Mouse (Mus musculus): ENCODE measurements at regions not wholly inside any gene's neighbourhood (a gene's known extent, or its start where the extent isn't known, plus 50 kb on each side); places are given as distances from the start of the nearest gene placed in this dataset.

- Histone ChIP-seq H3K27ac (replicated peaks) (no peak overlapping the region), H3K4me3 (no peak overlapping the region), H3K36me3 (no peaks in the 10 kb centered on the region), H3K4me1 (no peaks in the 10 kb centered on the region), H3K27me3 (ENCODE audit: low read depth, poor library complexity, severe bottlenecking) (no peaks in the 10 kb centered on the region), H3K9me3 (replicated peaks) (no peaks in the 10 kb centered on the region)
- DNase-seq (ENCODE audit: low spot score) = no peak
- WGBS = 83% methylated on average over 10 of the region's 10 CpGs
Measured at GRCm38 (mm10) chr12:86628050-86628782, 50.3 kb upstream of the Vash1 start.
